Mouse (Mus musculus) layer of hippocampus, adult 2 months (tissue): ENCODE measurements around the gene 5830473C10Rik. TPM values are rescaled to one million over a fixed set of nuclear protein-coding genes. Genes with fewer than 3 reads are reported as not detected.
"Not testable (repeated sequence)": the region's sequence is repeated elsewhere in the genome, so short reads cannot be mapped to it uniquely, and the experiment has no call there.

Experiments used
- DNase-seq, 2 experiments: peaks; one replicate each; pipeline ENCODE4 v3.0.0; 2022; ENCODE audit warnings: low spot score in 2 of 2
- H3K27ac ChIP-seq: fragments of 200-600 bp; 2 replicates; pipeline ENCODE4 v1.8.1; 2022
- H3K4me3 ChIP-seq: fragments of 200-600 bp; 2 replicates; pipeline ENCODE4 v1.8.1; 2022; ENCODE audit warnings: mild to moderate bottlenecking
- CTCF ChIP-seq: fragments of 200-600 bp; conservative IDR thresholded peaks from 2 replicates; pipeline ENCODE4 v1.8.1; 2022; ENCODE audit warnings: antibody characterized with exemption, mild to moderate bottlenecking, moderate library complexity
- total RNA-seq, 2 experiments: library from RNA; stranded (reverse); gene quantifications; 2 replicates each; pipeline ENCODE4 v1.2.3; 2021

Gene 5830473C10Rik
- total RNA-seq, 2 experiments from 2014 or later: not detected

DNA sequence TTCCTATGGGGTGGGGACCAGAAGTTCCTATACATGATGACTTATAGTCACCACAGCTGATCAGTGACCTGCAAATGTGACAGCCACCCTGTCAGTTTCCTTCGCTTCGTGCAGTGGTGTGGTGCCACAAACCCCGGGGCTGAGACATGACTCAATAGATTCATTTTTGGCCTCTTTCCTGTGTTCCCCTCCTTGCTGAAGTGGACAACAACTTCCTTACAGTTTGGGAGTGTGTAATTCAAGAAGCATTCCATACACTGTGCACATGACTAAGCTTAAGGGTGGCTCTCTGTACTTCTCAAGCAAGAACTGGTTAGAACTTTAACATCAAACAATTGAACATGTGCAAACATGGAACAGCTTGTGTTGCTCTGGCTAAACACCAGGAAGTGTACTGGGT, 50.5 kb downstream of the 5830473C10Rik start:
- H3K4me3 ChIP-seq: no peak overlapping the region
- no peak for DNase-seq
- no peak overlapping the region for H3K27ac ChIP-seq
- TF ChIP-seq CTCF: no peak

DNA sequence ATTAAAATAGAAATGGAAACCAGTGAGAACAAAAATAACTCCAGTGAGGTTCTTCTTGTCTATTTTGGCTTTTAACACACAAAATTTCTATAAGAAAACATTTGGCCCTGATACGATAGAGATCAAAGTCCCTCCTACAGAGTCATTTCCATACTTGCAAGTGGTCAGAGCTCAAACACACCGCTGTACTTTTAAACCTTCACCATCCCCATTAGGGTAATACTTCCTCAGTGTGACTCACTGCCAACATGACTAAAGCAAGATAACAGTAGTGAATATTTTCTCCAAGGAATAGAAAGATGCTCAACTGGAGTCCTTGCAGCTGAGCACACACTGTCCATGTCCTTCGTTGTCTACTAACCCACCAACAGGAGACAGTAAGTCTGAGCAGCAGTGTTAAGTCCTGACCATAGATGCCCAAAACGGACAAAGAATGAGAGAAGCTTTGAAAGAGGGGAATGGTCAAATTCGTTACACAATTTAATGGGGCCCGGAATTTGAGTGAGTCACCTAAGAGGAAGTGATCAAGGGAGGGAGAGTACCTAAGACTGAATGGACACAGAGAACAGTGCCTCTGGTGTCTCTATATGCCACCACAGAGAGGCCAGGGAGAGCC, 51.2 kb downstream of the 5830473C10Rik start:
- no peak for TF ChIP-seq CTCF
- no peak for DNase-seq
- no peak overlapping the region for H3K27ac ChIP-seq
- H3K4me3 ChIP-seq: no peak overlapping the region

DNA sequence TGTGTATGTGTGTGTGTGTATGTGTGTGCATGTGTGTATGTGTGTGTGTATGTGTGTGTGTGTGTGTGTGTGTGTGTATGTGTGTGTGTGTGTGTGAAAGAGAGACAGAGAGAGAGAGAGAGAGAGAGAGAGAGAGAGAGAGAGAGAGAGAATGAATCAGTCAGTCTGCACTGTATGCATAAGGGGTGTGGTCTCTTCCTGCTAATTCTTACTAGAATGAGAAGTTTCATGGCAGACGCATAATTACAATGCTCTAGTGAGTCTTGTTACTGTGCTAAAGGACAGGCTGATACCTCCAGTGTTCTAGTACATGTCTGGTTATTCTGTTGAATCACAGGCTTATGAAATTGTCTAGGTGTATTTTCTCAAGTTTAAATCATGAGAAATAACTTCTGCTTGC, 51.8 kb downstream of the 5830473C10Rik start:
- not testable (repeated sequence) for DNase-seq, H3K27ac ChIP-seq, H3K4me3 ChIP-seq

DNA sequence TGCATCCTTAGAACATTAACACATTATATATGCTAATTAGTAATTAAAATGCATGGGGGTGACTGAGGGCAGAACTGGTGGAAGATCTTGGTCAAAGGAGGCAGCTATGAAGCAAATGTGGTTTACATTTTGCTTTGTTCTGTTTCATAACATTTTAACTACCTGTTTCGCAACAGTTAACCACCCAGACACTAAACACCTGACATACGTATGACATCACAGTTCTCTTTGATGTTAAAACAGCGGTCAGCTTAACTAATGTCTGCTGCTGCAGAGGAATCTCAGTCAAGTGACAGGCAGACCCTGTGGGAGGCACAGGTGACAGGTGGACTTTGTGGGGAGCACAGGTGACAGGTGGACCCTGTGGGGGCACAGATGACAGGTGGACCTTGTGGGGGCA, 57.0 kb downstream of the 5830473C10Rik start:
- H3K27ac ChIP-seq: no peak overlapping the region
- H3K4me3 ChIP-seq: no peak overlapping the region
- no peak for TF ChIP-seq CTCF
- no peak for DNase-seq

DNA sequence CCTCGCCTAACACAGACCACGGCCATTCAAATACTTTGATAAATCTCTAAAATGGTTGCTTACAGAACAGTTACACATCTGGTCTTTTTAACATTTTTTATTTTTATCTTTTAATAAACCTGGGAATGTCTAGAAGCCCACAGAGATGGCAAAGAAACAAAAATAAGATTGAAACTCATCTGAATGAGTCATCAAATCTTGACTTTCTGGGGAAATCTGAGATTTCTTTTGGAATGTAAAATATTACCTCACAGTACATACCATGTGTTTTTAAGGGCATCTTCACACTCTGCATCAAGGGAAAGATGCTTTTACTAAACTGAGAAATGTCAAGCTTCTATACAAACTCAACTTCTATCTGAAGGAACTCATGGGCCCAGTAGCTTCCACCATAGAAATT, 60.4 kb downstream of the 5830473C10Rik start:
- no peak overlapping the region for H3K4me3 ChIP-seq
- no peak for TF ChIP-seq CTCF
- no peak for DNase-seq
- no peak overlapping the region for H3K27ac ChIP-seq

DNA sequence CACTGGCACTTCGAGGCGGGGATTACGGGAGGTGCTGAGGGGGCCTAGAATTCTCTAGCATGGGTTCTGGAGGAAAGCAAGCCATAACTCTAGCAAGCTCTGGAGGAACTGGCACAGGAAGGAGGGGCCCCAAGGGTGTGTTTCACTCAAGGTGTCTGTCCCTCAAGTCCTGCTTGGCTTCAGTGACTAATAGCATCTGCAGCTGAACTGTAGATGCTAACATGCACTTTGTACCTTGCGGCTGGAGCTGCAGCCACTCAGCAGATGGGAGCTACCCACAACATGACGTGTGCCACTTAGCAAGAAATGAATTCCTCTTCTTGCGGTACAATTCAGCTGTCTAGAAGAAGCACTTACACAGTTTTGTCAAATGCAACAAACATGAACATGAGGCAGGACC, 60.8 kb downstream of the 5830473C10Rik start:
- no peak for DNase-seq
- no peak overlapping the region for H3K27ac ChIP-seq
- no peak overlapping the region for H3K4me3 ChIP-seq
- TF ChIP-seq CTCF: no peak

DNA sequence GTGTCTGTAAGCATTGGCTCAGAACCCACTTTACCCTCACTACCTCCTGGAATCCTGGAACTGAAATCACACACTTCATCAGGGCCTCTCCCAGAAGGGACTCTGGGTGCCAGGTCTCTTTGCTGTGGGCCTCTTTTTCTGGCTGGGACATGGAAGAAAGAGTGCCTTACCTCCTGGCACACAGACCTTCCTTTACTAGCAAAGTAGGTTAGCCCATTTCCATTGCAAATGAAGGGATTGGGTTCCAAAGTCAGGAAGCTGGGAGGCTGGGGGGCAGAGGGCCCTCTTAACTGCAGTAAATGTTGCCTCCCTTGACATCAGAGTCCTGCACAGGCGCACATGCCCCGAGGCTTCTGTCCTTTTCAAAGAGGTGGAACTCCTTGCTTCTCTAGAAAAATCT, 62.3 kb downstream of the 5830473C10Rik start:
- no peak for TF ChIP-seq CTCF
- no peak overlapping the region for H3K27ac ChIP-seq
- no peak overlapping the region for H3K4me3 ChIP-seq
- DNase-seq: no peak

DNA sequence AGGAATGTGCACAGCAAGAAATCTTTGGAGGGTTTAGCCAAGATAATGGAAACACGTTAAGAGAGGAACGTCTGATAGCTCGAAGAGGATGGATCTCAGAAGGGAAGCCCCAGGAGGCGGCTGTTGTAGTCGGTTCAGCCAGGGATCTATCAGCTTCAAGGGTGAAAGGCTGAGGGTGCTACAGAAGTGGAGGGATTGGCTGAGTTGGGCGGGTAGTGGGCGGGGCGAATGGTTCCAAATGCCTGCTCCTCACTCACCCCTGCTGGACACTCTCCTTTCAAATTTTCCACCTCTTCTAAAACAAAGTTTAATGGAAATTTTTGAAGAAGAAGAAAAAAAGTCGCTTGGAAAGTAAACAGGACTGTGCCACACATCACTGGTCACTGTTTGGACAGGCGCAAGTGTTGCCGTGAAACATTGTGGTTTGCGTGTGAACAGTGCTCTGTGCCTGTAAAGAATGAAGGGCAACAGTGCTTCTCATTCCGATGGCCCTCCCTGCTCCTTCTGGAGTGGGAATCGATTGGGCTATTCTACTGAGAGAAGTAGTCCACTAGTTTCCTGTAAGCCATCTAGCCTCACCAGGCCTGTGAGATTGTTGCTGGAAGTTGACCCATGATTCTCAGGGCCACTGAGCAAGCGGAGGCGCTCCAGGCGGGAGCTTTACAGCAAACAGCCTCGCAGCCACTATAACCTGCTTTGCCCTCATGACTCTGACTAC, 64.0 kb downstream of the 5830473C10Rik start:
- no peak for DNase-seq
- no peak overlapping the region for H3K4me3 ChIP-seq
- no peak for TF ChIP-seq CTCF

DNA sequence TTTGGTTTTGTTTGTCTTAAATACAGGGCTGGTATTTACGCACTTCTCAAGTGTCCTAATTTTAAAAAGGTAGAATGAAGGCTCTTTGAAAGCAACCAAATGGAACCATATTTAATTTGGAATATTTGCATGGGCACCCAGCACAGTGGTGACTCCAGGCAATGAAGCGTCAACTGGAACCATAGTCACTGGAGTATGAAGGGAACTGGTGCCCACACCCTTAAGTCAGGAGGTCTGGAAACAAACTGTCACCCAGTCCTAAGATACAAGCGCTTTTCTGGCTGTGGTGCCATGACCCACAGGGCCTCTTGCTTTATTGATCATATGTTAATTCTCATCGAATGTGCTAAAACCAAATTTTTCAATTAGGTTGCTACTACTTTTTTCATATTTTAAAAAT, 66.5 kb downstream of the 5830473C10Rik start:
- no peak for DNase-seq
- Histone ChIP-seq H3K4me3 (no peak overlapping the region), H3K27ac (no peak overlapping the region)
- no peak for TF ChIP-seq CTCF

More for the DNA sequence above, 64.0 kb downstream of the 5830473C10Rik start:
- H3K27ac ChIP-seq: no peak overlapping the region

DNA sequence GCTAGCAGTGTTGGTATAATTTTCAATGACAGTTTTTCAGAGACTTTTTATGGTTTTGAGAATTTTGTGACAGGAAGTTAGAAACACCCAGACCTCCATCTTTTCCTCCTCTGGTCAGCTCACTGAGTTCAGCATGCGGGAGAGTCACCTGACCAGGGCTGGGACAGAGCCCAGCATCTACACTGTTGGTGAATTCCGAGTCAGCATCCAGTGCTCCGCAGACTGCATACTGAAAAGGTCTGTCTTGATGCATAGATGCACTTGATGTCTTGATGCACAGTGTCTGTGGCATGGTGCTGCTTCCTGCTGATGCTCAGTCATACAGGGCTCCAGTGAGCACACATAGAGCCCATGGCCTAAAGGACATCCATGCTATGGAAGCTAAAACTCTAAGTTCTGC, 67.1 kb downstream of the 5830473C10Rik start:
- H3K4me3 ChIP-seq: no peak overlapping the region
- TF ChIP-seq CTCF: no peak
- no peak overlapping the region for H3K27ac ChIP-seq
- no peak for DNase-seq

DNA sequence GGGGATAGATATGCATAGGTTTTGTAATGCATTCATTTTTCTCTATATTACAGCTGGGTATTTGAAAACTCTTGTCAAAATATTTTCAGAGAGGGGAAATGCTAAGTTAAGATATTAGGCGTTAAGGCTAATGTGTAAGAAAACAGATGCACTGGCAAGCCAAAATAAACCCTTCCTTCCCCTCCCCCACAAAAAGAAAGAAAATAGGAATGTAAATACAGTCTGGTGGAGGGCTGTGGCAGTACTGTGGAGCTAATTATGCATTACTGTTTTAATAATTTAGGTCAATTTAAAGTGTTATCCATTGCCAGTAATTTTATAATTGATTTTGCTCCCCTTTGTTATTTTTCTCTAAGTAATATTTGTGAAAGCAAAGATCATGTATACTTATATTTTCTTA, 67.6 kb downstream of the 5830473C10Rik start:
- no peak for DNase-seq
- TF ChIP-seq CTCF: no peak
- Histone ChIP-seq H3K27ac (no peak overlapping the region), H3K4me3 (no peak overlapping the region)

DNA sequence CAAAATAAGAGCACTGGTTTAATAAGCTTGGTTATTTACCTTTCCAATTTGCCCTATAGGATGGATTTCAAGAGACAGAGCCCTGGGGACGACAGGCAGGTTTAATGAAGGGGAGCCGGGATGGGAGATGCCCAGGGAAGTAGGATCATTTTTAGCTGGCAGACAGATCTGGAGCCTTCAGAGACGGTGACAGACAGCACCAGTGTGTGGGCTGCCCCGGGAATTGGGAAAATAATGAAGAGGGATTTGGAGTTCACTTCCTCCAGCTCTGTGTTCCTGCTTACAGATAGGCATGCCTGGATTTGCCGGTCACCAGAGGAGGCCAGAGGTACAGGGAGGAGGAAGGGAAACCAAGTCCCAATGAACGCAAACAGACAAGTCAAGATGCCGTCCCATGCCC, 74.0 kb downstream of the 5830473C10Rik start:
- H3K4me3 ChIP-seq: no peak overlapping the region
- no peak for DNase-seq
- TF ChIP-seq CTCF: no peak
- H3K27ac ChIP-seq: no peak overlapping the region

DNA sequence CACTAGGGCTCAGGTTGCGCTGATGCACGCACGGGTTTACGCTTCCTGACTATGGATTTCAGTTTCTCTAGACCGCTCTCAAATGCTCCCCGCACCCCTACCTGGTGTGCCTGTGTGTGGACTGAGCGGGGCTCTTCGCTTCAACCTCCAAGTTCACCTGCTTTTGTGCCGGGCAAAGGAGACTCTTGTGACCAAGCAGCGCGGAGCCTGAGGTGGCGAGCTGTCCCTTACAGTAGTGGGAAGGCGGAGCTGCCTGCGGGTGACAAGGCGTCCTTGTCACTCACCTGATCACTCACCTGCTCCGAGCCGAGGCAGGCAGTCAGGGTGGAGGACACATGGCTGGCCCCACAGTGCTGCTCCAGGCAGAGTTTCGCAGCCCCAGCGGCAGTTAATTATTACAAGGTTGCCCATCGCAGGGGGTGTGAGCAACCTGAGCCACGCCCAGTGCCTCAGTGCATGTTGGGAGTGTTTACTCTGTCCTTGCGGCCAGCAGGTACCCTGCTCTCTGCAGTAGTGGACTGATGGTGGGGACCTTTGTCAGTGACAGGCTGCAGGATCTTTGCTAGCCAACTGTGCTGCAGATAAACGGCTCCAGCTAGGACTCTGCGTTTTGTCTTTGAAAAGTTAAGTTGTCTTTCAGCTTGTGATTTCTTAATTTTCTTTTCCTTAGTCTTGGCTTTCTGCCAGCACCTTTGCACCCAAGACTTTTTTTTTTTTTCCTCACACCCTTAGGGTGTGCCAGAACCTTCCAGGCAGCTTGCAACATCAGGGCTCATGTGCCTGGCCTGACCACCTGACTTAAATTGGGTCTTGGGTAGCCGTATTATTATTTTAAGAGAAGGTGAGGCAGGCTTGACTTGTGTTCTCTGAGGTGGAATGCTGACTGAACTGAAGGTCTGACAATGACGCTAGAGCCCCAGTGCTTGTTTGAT, 79.6 kb downstream of the 5830473C10Rik start, which contains the start of gene Rassf6:
Gene Rassf6 (minus strand): TSS at position 372 of the 932 bp plus-strand sequence.
- no peak for TF ChIP-seq CTCF
- peak within 1 kb of the TSS; percentile 52 for H3K4me3 ChIP-seq
- no peak within 1 kb of the TSS for H3K27ac ChIP-seq
- no peak for DNase-seq
